Mouse (Mus musculus) MEL (cell line): Measurements from ENCODE around the gene Nudt9. TPM values are rescaled to one million over a fixed set of nuclear protein-coding genes. Genes with fewer than 3 reads are reported as not detected.

Source experiments
- DNase-seq: peaks from one replicate; pipeline ENCODE4 v3.0.0; 2011; ENCODE audit warnings: low read depth, low spot score
- H3K27ac ChIP-seq: 2 replicates; pipeline ENCODE4 v1.5.1; 2012; ENCODE audit warnings: low read depth, mild to moderate bottlenecking, control low read depth, low read length, moderate library complexity; ENCODE audit not compliant: control insufficient read depth
- H3K27me3 ChIP-seq, 2 experiments: fragments of 150-350 bp in 1 of 2; sonication (generic) in 1 of 2; 2 replicates each; pipeline ENCODE4 v1.6.1; 2012; ENCODE audit warnings: low read length in 2 of 2, mild to moderate bottlenecking in 2 of 2, improper control_type of control experiment in 1 of 2, moderate library complexity in 1 of 2; ENCODE audit not compliant: insufficient read depth in 2 of 2, control insufficient read depth in 1 of 2
- H3K36me3 ChIP-seq, 2 experiments: 2 replicates each; pipeline ENCODE4 v1.6.1; 2012 to 2014; ENCODE audit warnings: low read length in 2 of 2, improper control_type of control experiment in 1 of 2, inconsistent platforms in 1 of 2, mild to moderate bottlenecking in 1 of 2; ENCODE audit not compliant: insufficient read depth in 2 of 2, control insufficient read depth in 1 of 2
- H3K4me1 ChIP-seq, 2 experiments: fragments of 150-350 bp in 1 of 2; sonication (generic) in 1 of 2; 2 replicates each; pipeline ENCODE4 v1.6.1; 2012; ENCODE audit warnings: low read length in 2 of 2, improper control_type of control experiment in 1 of 2, mild to moderate bottlenecking in 1 of 2; ENCODE audit not compliant: insufficient read depth in 2 of 2, control insufficient read depth in 1 of 2
- H3K4me3 ChIP-seq, 2 experiments: fragments of 150-350 bp in 1 of 2; sonication (generic) in 1 of 2; 2 replicates each; pipeline ENCODE4 v1.5.1; 2012; ENCODE audit warnings: low read depth in 2 of 2, low read length in 2 of 2, mild to moderate bottlenecking in 2 of 2, moderate library complexity in 2 of 2, control low read depth in 1 of 2, improper control_type of control experiment in 1 of 2; ENCODE audit not compliant: control insufficient read depth in 1 of 2, insufficient read depth in 1 of 2
- H3K79me2 ChIP-seq: 2 replicates; pipeline ENCODE4 v1.6.1; 2012; ENCODE audit warnings: mild to moderate bottlenecking, low read length, moderate library complexity; ENCODE audit not compliant: control insufficient read depth, poor library complexity, insufficient read depth
- H3K9ac ChIP-seq: 2 replicates; pipeline ENCODE4 v1.6.1; 2012; ENCODE audit warnings: low read depth, mild to moderate bottlenecking, control low read depth, low read length, moderate library complexity; ENCODE audit not compliant: control insufficient read depth, poor library complexity, severe bottlenecking
- H3K9me3 ChIP-seq: fragments of 150-350 bp; sonication (generic); replicated peaks from 2 replicates; pipeline ENCODE4 v1.6.1; 2012; ENCODE audit warnings: mild to moderate bottlenecking, low read length, improper control_type of control experiment, moderate library complexity; ENCODE audit not compliant: insufficient read depth
- ELF1 ChIP-seq: IDR thresholded peaks from 2 replicates; pipeline ENCODE4 v1.6.1; 2014; ENCODE audit warnings: low read depth, mild to moderate bottlenecking, inconsistent platforms, low read length, improper control_type of control experiment, moderate library complexity
- EP300 ChIP-seq, 2 experiments: IDR thresholded peaks; 2 replicates each; pipeline ENCODE4 v1.6.1; 2011; ENCODE audit warnings: improper control_type of control experiment in 2 of 2, low read length in 2 of 2, low read depth in 1 of 2, mild to moderate bottlenecking in 1 of 2
- GATA1 ChIP-seq: IDR thresholded peaks from 2 replicates; pipeline ENCODE4 v1.6.1; 2011; ENCODE audit warnings: low read depth, low read length, improper control_type of control experiment
- HCFC1 ChIP-seq: IDR thresholded peaks from 2 replicates; pipeline ENCODE4 v1.6.1; 2012; ENCODE audit warnings: low read depth, mild to moderate bottlenecking, inconsistent platforms, low read length, improper control_type of control experiment, moderate library complexity
- JUND ChIP-seq: IDR thresholded peaks from 2 replicates; pipeline ENCODE4 v1.6.1; 2011; ENCODE audit warnings: low read depth, mild to moderate bottlenecking, improper control_type of control experiment, low read length
- MAX ChIP-seq: IDR thresholded peaks from 2 replicates; pipeline ENCODE4 v1.6.1; 2011; ENCODE audit warnings: low read length, improper control_type of control experiment
- MAZ ChIP-seq: IDR thresholded peaks from 2 replicates; pipeline ENCODE4 v1.6.1; 2012; ENCODE audit warnings: low read depth, mild to moderate bottlenecking, inconsistent platforms, low read length, improper control_type of control experiment
- MXI1 ChIP-seq: IDR thresholded peaks from 2 replicates; pipeline ENCODE4 v1.6.1; 2011; ENCODE audit warnings: mild to moderate bottlenecking, low read depth, low read length, improper control_type of control experiment
- POLR2A ChIP-seq, 2 experiments: IDR thresholded peaks; 2 replicates each; pipeline ENCODE4 v1.6.1; 2011 to 2012; ENCODE audit warnings: low read length in 2 of 2, mild to moderate bottlenecking in 2 of 2, control low read depth in 1 of 2, improper control_type of control experiment in 1 of 2, low read depth in 1 of 2, moderate library complexity in 1 of 2; ENCODE audit not compliant: control insufficient read depth in 1 of 2, insufficient read depth in 1 of 2, poor library complexity in 1 of 2
- POLR2AphosphoS2 ChIP-seq: IDR thresholded peaks from 2 replicates; pipeline ENCODE4 v1.6.1; 2011; ENCODE audit warnings: low read length, improper control_type of control experiment
- POLR2AphosphoS5 ChIP-seq: IDR thresholded peaks from 2 replicates; pipeline ENCODE4 v1.6.1; 2012; ENCODE audit warnings: low read depth, borderline replicate concordance, mild to moderate bottlenecking, inconsistent platforms, low read length, moderate library complexity, mixed read lengths
- SIN3A ChIP-seq: IDR thresholded peaks from 2 replicates; pipeline ENCODE4 v1.6.1; 2012; ENCODE audit warnings: low read length, improper control_type of control experiment, inconsistent platforms
- TCF12 ChIP-seq: IDR thresholded peaks from 2 replicates; pipeline ENCODE4 v1.6.1; 2014; ENCODE audit warnings: low read depth, mild to moderate bottlenecking, inconsistent platforms, low read length, improper control_type of control experiment, moderate library complexity
- UBTF ChIP-seq: IDR thresholded peaks from 2 replicates; pipeline ENCODE4 v1.6.1; 2012; ENCODE audit warnings: low read depth, mild to moderate bottlenecking, inconsistent platforms, low read length, improper control_type of control experiment, moderate library complexity, borderline replicate concordance; ENCODE audit not compliant: insufficient read depth
- ZC3H11A ChIP-seq: IDR thresholded peaks from 2 replicates; pipeline ENCODE4 v1.6.1; 2012; ENCODE audit warnings: low read depth, mild to moderate bottlenecking, inconsistent platforms, low read length, improper control_type of control experiment
- ZMIZ1 ChIP-seq: IDR thresholded peaks from 2 replicates; pipeline ENCODE4 v1.6.1; 2012; ENCODE audit warnings: low read depth, mild to moderate bottlenecking, inconsistent platforms, low read length, improper control_type of control experiment, moderate library complexity
- ZNF384 ChIP-seq: IDR thresholded peaks from 2 replicates; pipeline ENCODE4 v1.6.1; 2012; ENCODE audit warnings: low read depth, mild to moderate bottlenecking, inconsistent platforms, low read length, improper control_type of control experiment
- polyA plus RNA-seq, 2 experiments: library from polyadenylated mRNA; stranded (reverse) in 1 of 2; unstranded in 1 of 2; fragments of >175 nt in 1 of 2; fragments of >200 nt in 1 of 2; gene quantifications; 2 replicates each; pipeline versions ENCODE4 v1.2.1 to v1.2.4; 2012; ENCODE audit warnings: low replicate concordance in 2 of 2, low read depth in 1 of 2; ENCODE audit not compliant: insufficient read length in 2 of 2, insufficient read depth in 1 of 2, missing spikeins in 1 of 2
- total RNA-seq: library from RNA; depleted of rRNA; stranded (reverse); fragments of 300-350 nt; gene quantifications from 2 replicates; pipeline ENCODE4 v1.2.3, GENCODE M21; 2012

Gene Nudt9
- total and polyA plus RNA-seq, 3 experiments, result 102 to 125 TPM; not detected in 1

DNA sequence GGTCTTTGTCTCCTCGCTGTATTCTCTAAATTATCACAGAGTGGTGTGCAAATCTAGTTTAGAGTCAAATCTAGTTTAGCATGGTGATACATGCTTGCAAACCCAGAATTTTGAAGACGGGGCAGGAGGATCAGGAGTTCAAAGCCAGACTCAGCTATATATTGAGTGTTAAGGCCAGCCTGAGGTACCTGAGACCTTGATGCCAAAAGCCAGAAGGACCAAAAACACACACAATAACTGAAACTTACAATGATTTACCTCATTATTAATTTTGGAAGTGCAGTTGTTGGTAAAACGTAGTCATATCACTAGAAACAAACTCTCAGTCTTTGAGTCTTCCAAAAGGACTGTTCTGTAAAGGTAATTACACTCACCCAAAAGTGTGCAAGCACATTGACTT, 36.7 kb upstream of the Nudt9 start:
- no peak overlapping the region for H3K4me3 ChIP-seq
- peaks cover 9 to 13% of the 10 kb centered on the region in 2 experiments for H3K4me1 ChIP-seq
- no peaks in the 10 kb centered on the region for H3K79me2 ChIP-seq
- no peak overlapping the region for H3K27ac ChIP-seq
- no peaks in the 10 kb centered on the region for H3K27me3 ChIP-seq
- H3K9me3 ChIP-seq, result no peaks in the 10 kb centered on the region
- H3K9ac ChIP-seq, result no peak overlapping the region
- peaks cover 0 to 25% of the 10 kb centered on the region in 2 experiments; a peak in 3 of 4 replicates for H3K36me3 ChIP-seq
- no peak for DNase-seq
- no peak for TF ChIP-seq ELF1
- TF ChIP-seq ZNF384, result no peak
- TF ChIP-seq MAZ, result no peak
- TF ChIP-seq, all 39 proteins: peak for 0

DNA sequence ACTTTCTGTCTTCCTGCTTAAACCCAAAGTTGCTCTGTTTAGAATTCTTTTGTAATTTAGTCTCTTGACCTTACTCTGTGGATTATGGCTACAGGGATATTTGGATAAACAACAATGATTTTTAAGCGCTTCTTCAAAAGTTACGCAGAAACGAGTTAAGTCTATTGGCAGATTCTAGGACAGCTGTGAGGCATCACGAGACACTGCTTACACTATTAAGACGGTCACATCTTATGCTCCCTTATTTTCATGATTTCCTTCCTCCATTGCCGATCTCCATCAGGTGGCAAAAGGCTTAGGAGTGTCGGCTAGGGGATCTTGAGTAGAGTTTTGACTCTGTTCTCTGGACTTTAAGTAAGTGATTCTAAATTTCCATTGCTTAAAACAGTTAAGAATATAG, 35.8 kb upstream of the Nudt9 start:
- H3K4me3 ChIP-seq, result no peak overlapping the region
- H3K9ac ChIP-seq, result no peak overlapping the region
- H3K9me3 ChIP-seq, result no peaks in the 10 kb centered on the region
- no peaks in the 10 kb centered on the region for H3K27me3 ChIP-seq
- peaks cover 9 to 13% of the 10 kb centered on the region in 2 experiments for H3K4me1 ChIP-seq
- TF ChIP-seq HCFC1 (no peak), TCF12 (no peak), ZNF384 (no peak), ZC3H11A (no peak), UBTF (no peak), SIN3A (no peak), POLR2AphosphoS5 (no peak), MAX (no peak), POLR2A (IDR thresholded peaks at IDR 0.05; ENCODE audit: control insufficient read depth in 1 of 2, insufficient read depth in 1 of 2, low read depth in 1 of 2, low read length in 2 of 2, poor library complexity in 1 of 2) (no peak)
- TF ChIP-seq, all 39 proteins: peak for 0
- peaks cover 0 to 25% of the 10 kb centered on the region in 2 experiments; a peak in 3 of 4 replicates for H3K36me3 ChIP-seq
- no peaks in the 10 kb centered on the region for H3K79me2 ChIP-seq
- H3K27ac ChIP-seq, result no peak overlapping the region
- no peak for DNase-seq

DNA sequence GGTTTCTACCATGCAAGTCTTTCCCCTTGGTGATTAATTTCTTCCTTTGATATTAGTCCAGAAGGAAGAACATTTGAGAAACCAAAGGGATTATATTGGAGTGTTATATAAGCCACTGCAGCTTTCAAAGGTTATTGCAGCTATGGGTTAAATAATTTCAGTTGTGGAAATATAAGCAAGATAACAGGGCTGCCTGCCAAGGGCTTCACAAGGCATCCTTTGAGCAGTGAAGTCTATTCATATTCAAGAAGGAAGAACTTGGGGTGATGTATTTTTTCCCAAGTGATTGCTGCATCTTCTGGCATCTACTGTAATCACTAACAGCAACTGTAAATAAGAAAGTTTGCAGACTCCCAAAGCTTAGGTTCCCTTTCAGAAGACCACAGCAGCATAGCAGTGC, 34.7 kb upstream of the Nudt9 start:
- Histone ChIP-seq H3K4me1 (peaks cover 9 to 13% of the 10 kb centered on the region in 2 experiments), H3K27me3 (no peaks in the 10 kb centered on the region), H3K36me3 (peaks cover 0 to 25% of the 10 kb centered on the region in 2 experiments; a peak in 3 of 4 replicates)

More for the DNA sequence above, 34.7 kb upstream of the Nudt9 start:
- Histone ChIP-seq H3K79me2 (no peaks in the 10 kb centered on the region), H3K4me3 (no peak overlapping the region), H3K9ac (no peak overlapping the region), H3K9me3 (no peaks in the 10 kb centered on the region), H3K27ac (no peak overlapping the region)
- DNase-seq, result peak; percentile 74
- TF ChIP-seq GATA1, result peak; percentile 65
- TF ChIP-seq EP300 (IDR thresholded peaks at IDR 0.05; ENCODE audit: low read depth in 1 of 2, low read length in 2 of 2), result 0 out of 4 replicates have a peak, but pooled peaks of 1 of the 2 experiments have one; percentile 29
- no peak for TF ChIP-seq POLR2AphosphoS2
- no peak for TF ChIP-seq MXI1
- no peak for TF ChIP-seq JUND
- TF ChIP-seq ZMIZ1, result no peak
- TF ChIP-seq TCF12, result no peak
